Mouse (Mus musculus) thymus, adult 2 months (tissue): ENCODE measurements at regions not wholly inside any gene's neighbourhood (a gene's known extent, or its start where the extent isn't known, plus 50 kb on each side); places are given as distances from the start of the nearest gene placed in this dataset.

Experiments used
- CTCF ChIP-seq: fragments of 200-500 bp; IDR thresholded peaks from 2 replicates; pipeline ENCODE4 v1.5.1; 2012; ENCODE audit warnings: mild to moderate bottlenecking, control low read depth, low read length, moderate library complexity, borderline replicate concordance; ENCODE audit not compliant: control insufficient read depth, poor library complexity, insufficient read depth; ENCODE audit errors: extremely low read depth
- POLR2A ChIP-seq: fragments of 200-500 bp; IDR thresholded peaks from 2 replicates; pipeline ENCODE4 v1.6.1; 2012; ENCODE audit warnings: mild to moderate bottlenecking, low read length, control low read depth, moderate library complexity; ENCODE audit not compliant: control insufficient read depth, poor library complexity, insufficient read depth; ENCODE audit errors: extremely low read depth

DNA sequence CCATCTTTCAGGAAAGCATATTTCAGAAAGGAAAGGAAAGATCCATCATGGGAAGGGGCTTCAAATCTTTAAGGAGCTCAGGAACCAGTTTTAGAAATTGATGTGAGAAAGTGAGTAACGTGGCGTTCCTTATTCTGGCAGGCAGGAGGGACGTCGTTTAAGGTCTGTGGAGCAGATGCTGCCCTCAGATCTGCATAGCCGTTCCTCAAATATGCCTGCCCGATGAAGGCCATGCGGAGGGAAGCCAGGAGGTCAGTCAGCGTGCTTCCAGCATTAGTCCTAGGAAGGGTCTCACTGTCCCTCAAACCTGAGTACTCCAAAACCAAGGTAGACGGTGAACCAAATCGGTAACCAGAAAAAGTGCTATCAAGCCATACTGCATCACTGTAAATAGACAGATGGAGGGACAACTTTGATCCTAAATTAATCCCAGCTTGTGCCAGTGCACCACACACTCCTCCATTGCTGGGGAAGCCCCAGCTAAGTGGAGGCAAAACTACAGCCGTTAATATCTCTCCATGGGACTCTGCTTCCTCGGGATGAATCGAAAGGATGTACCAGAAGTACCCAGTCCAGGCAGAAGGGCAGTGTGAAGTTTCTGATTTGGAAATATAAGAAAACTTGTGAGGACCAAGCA lies 428.9 kb downstream of the Efnb2 start:
- TF ChIP-seq CTCF: no peak
- no peak for TF ChIP-seq POLR2A
